Mouse (Mus musculus) brain, adult 2 months (tissue): ENCODE measurements around the gene Gm20816.
"Not testable (repeated sequence)": the region's sequence is repeated elsewhere in the genome, so short reads cannot be mapped to it uniquely, and the experiment has no call there.

Source experiments
- DNase-seq: peaks from one replicate; pipeline ENCODE4 v3.0.0; 2011; ENCODE audit warnings: low read depth, low spot score

Gm20816 gene

GRCm38 (mm10) chrY:68537655-68538054, at the start of gene Gm20816:
Gene Gm20816, plus strand, starts transcription at chrY:68537955.
- DNase-seq, result not testable (repeated sequence)
